Mouse (Mus musculus): ENCODE measurements around the gene Arhgef3. TPM values are rescaled to one million over a fixed set of nuclear protein-coding genes. Genes with fewer than 3 reads are reported as not detected.

Arhgef3 gene
- polyA plus RNA-seq, 1 experiment from 2014 or later, result 1.6 TPM

GRCm38 (mm10) chr14:27381459-27381858 is 266.8 kb downstream of the Arhgef3 start:
- Histone ChIP-seq H3K36me3 (no peaks in the 10 kb centered on the region), H3K4me1 (no peaks in the 10 kb centered on the region), H3K27ac (replicated peaks) (no peak overlapping the region), H3K4me3 (no peak overlapping the region), H3K27me3 (ENCODE audit: low read depth, poor library complexity, severe bottlenecking) (no peaks in the 10 kb centered on the region), H3K9me3 (replicated peaks) (no peaks in the 10 kb centered on the region)
- DNase-seq (ENCODE audit: low spot score), result no peak
- WGBS, result 93% methylated on average over 7 of the region's 7 CpGs

- Histone ChIP-seq H3K4me1 (no peaks in the 10 kb centered on the region), H3K27me3 (ENCODE audit: low read depth, poor library complexity, severe bottlenecking) (no peaks in the 10 kb centered on the region), H3K4me3 (no peak overlapping the region), H3K27ac (replicated peaks) (no peak overlapping the region), H3K9me3 (replicated peaks) (no peaks in the 10 kb centered on the region), H3K36me3 (no peaks in the 10 kb centered on the region)
- WGBS, result 91% methylated on average over 5 of the region's 5 CpGs
- DNase-seq (ENCODE audit: low spot score), result no peak
Measured at GRCm38 (mm10) chr14:27383321-27383830, 268.7 kb downstream of the Arhgef3 start.

- Histone ChIP-seq H3K27me3 (ENCODE audit: low read depth, poor library complexity, severe bottlenecking) (no peaks in the 10 kb centered on the region), H3K9me3 (replicated peaks) (no peaks in the 10 kb centered on the region), H3K27ac (replicated peaks) (no peak overlapping the region), H3K36me3 (no peaks in the 10 kb centered on the region), H3K4me3 (no peak overlapping the region), H3K4me1 (no peaks in the 10 kb centered on the region)
- no peak for DNase-seq (ENCODE audit: low spot score)
- 90% methylated on average over 4 of the region's 4 CpGs for WGBS
Measured at GRCm38 (mm10) chr14:27384143-27384542, 269.4 kb downstream of the Arhgef3 start.

- H3K27ac ChIP-seq (replicated peaks), result no peak overlapping the region
- H3K4me3 ChIP-seq, result no peak overlapping the region
- H3K36me3 ChIP-seq, result no peaks in the 10 kb centered on the region
- no peaks in the 10 kb centered on the region for H3K4me1 ChIP-seq
- no peaks in the 10 kb centered on the region for H3K27me3 ChIP-seq (ENCODE audit: low read depth, poor library complexity, severe bottlenecking)
- H3K9me3 ChIP-seq (replicated peaks), result no peaks in the 10 kb centered on the region
- DNase-seq (ENCODE audit: low spot score), result no peak
Measured at GRCm38 (mm10) chr14:27388616-27389015, 273.9 kb downstream of the Arhgef3 start.

GRCm38 (mm10) chr14:27389722-27390121 is 275.0 kb downstream of the Arhgef3 start:
- Histone ChIP-seq H3K4me3 (no peak overlapping the region), H3K36me3 (no peaks in the 10 kb centered on the region), H3K27me3 (ENCODE audit: low read depth, poor library complexity, severe bottlenecking) (no peaks in the 10 kb centered on the region), H3K4me1 (no peaks in the 10 kb centered on the region), H3K9me3 (replicated peaks) (no peaks in the 10 kb centered on the region), H3K27ac (replicated peaks) (no peak overlapping the region)
- 82% methylated on average over 2 of the region's 2 CpGs for WGBS
- DNase-seq (ENCODE audit: low spot score), result no peak

- H3K9me3 ChIP-seq (replicated peaks), result no peaks in the 10 kb centered on the region
- no peak for DNase-seq (ENCODE audit: low spot score)
- H3K36me3 ChIP-seq, result no peaks in the 10 kb centered on the region
- WGBS, result 61% methylated on average over 7 of the region's 7 CpGs
- no peaks in the 10 kb centered on the region for H3K27me3 ChIP-seq (ENCODE audit: low read depth, poor library complexity, severe bottlenecking)
- H3K27ac ChIP-seq (replicated peaks), result no peak overlapping the region
- no peak overlapping the region for H3K4me3 ChIP-seq
- H3K4me1 ChIP-seq, result no peaks in the 10 kb centered on the region
Measured at GRCm38 (mm10) chr14:27390663-27391062, 276.0 kb downstream of the Arhgef3 start.

- 83% methylated on average over 9 of the region's 9 CpGs for WGBS
- no peaks in the 10 kb centered on the region for H3K9me3 ChIP-seq (replicated peaks)
- H3K4me1 ChIP-seq, result no peaks in the 10 kb centered on the region
- no peak for DNase-seq (ENCODE audit: low spot score)
- H3K4me3 ChIP-seq, result no peak overlapping the region
- no peaks in the 10 kb centered on the region for H3K27me3 ChIP-seq (ENCODE audit: low read depth, poor library complexity, severe bottlenecking)
- no peaks in the 10 kb centered on the region for H3K36me3 ChIP-seq
- no peak overlapping the region for H3K27ac ChIP-seq (replicated peaks)
Measured at GRCm38 (mm10) chr14:27391776-27392308, 277.1 kb downstream of the Arhgef3 start.

GRCm38 (mm10) chr14:27392660-27393059 is 278.0 kb downstream of the Arhgef3 start:
- Histone ChIP-seq H3K4me1 (no peaks in the 10 kb centered on the region), H3K27ac (replicated peaks) (no peak overlapping the region), H3K27me3 (ENCODE audit: low read depth, poor library complexity, severe bottlenecking) (no peaks in the 10 kb centered on the region), H3K36me3 (no peaks in the 10 kb centered on the region), H3K4me3 (no peak overlapping the region), H3K9me3 (replicated peaks) (no peaks in the 10 kb centered on the region)
- DNase-seq (ENCODE audit: low spot score), result no peak
- 90% methylated on average over 2 of the region's 2 CpGs for WGBS

GRCm38 (mm10) chr14:27393806-27394205 is 279.1 kb downstream of the Arhgef3 start:
- no peak for DNase-seq (ENCODE audit: low spot score)
- Histone ChIP-seq H3K27ac (replicated peaks) (no peak overlapping the region), H3K4me3 (no peak overlapping the region), H3K27me3 (ENCODE audit: low read depth, poor library complexity, severe bottlenecking) (no peaks in the 10 kb centered on the region), H3K9me3 (replicated peaks) (no peaks in the 10 kb centered on the region), H3K4me1 (no peaks in the 10 kb centered on the region), H3K36me3 (no peaks in the 10 kb centered on the region)
- WGBS, result 77% methylated on average over 10 of the region's 10 CpGs

- 90% methylated on average over 7 of the region's 7 CpGs for WGBS
- Histone ChIP-seq H3K27me3 (ENCODE audit: low read depth, poor library complexity, severe bottlenecking) (no peaks in the 10 kb centered on the region), H3K4me3 (no peak overlapping the region), H3K9me3 (replicated peaks) (no peaks in the 10 kb centered on the region), H3K36me3 (no peaks in the 10 kb centered on the region), H3K27ac (replicated peaks) (no peak overlapping the region), H3K4me1 (no peaks in the 10 kb centered on the region)
- no peak for DNase-seq (ENCODE audit: low spot score)
Measured at GRCm38 (mm10) chr14:27396424-27396823, 281.7 kb downstream of the Arhgef3 start.

GRCm38 (mm10) chr14:27397526-27397925 is 282.8 kb downstream of the Arhgef3 start:
- Histone ChIP-seq H3K9me3 (replicated peaks) (no peaks in the 10 kb centered on the region), H3K27ac (replicated peaks) (no peak overlapping the region), H3K27me3 (ENCODE audit: low read depth, poor library complexity, severe bottlenecking) (no peaks in the 10 kb centered on the region), H3K4me1 (no peaks in the 10 kb centered on the region), H3K4me3 (no peak overlapping the region), H3K36me3 (no peaks in the 10 kb centered on the region)
- WGBS, result 92% methylated on average over 6 of the region's 6 CpGs
- DNase-seq (ENCODE audit: low spot score), result no peak

- Histone ChIP-seq H3K36me3 (no peaks in the 10 kb centered on the region), H3K4me3 (no peak overlapping the region), H3K27me3 (ENCODE audit: low read depth, poor library complexity, severe bottlenecking) (no peaks in the 10 kb centered on the region), H3K9me3 (replicated peaks) (no peaks in the 10 kb centered on the region), H3K27ac (replicated peaks) (no peak overlapping the region), H3K4me1 (no peaks in the 10 kb centered on the region)
- no peak for DNase-seq (ENCODE audit: low spot score)
- WGBS, result 86% methylated on average over 6 of the region's 6 CpGs
Measured at GRCm38 (mm10) chr14:27400495-27400894, 285.8 kb downstream of the Arhgef3 start.

GRCm38 (mm10) chr14:27401717-27402278 is 287.1 kb downstream of the Arhgef3 start:
- no peak for DNase-seq (ENCODE audit: low spot score)
- Histone ChIP-seq H3K9me3 (replicated peaks) (0 out of 2 replicates have a peak, but pooled peaks cover 5% of the 10 kb centered on the region), H3K4me3 (no peak overlapping the region), H3K27ac (replicated peaks) (no peak overlapping the region), H3K36me3 (no peaks in the 10 kb centered on the region), H3K27me3 (ENCODE audit: low read depth, poor library complexity, severe bottlenecking) (no peaks in the 10 kb centered on the region), H3K4me1 (no peaks in the 10 kb centered on the region)
- 90% methylated on average over 12 of the region's 12 CpGs for WGBS

Data from midbrain, embryonic 10.5 days (tissue).